Mouse (Mus musculus) C2C12 (cell line): ENCODE data around the gene Ipo4. TPM values are rescaled to one million over a fixed set of nuclear protein-coding genes. Genes with fewer than 3 reads are reported as not detected.

ENCODE experiments used
- H3K27me3 ChIP-seq: one replicate; pipeline ENCODE4 v1.6.1; 2011; ENCODE audit not compliant: control insufficient read depth, insufficient read depth, insufficient read length
- H3K36me3 ChIP-seq: one replicate; pipeline ENCODE4 v1.6.1; 2011; ENCODE audit not compliant: control insufficient read depth, insufficient read depth
- H3K4me3 ChIP-seq: one replicate; pipeline ENCODE4 v1.5.1; 2011; ENCODE audit warnings: mild to moderate bottlenecking, control low read depth; ENCODE audit not compliant: poor library complexity, insufficient read depth, severe bottlenecking
- H3K79me2 ChIP-seq: one replicate; pipeline ENCODE4 v1.6.1; 2011; ENCODE audit not compliant: control insufficient read depth, insufficient read depth
- H3K79me3 ChIP-seq: one replicate; pipeline ENCODE4 v1.6.1; 2011; ENCODE audit warnings: low read depth, control low read depth
- H3ac ChIP-seq: one replicate; pipeline ENCODE3; 2011; ENCODE audit warnings: low read depth; ENCODE audit not compliant: control insufficient read depth, insufficient read length
- CEBPB ChIP-seq: IDR thresholded peaks from one replicate; pipeline ENCODE4 v1.6.1; 2011; ENCODE audit warnings: low read depth, mild to moderate bottlenecking, control low read depth, moderate library complexity
- CTCF ChIP-seq: IDR thresholded peaks from one replicate; pipeline ENCODE4 v1.5.1; 2011; ENCODE audit not compliant: control insufficient read depth, insufficient read depth, insufficient read length
- FOSL1 ChIP-seq: IDR thresholded peaks from one replicate; pipeline ENCODE4 v1.8.0; 2011; ENCODE audit warnings: mild to moderate bottlenecking, low read length; ENCODE audit not compliant: poor library complexity, insufficient read depth, severe bottlenecking
- MAX ChIP-seq: IDR thresholded peaks from one replicate; pipeline ENCODE4 v1.6.1; 2011; ENCODE audit warnings: mild to moderate bottlenecking, control low read depth
- MYOD1 ChIP-seq: IDR thresholded peaks from one replicate; pipeline ENCODE4 v1.6.1; 2011; ENCODE audit warnings: low read depth; ENCODE audit not compliant: control insufficient read depth, insufficient read length
- MYOG ChIP-seq: IDR thresholded peaks from one replicate; pipeline ENCODE4 v1.6.1; 2011; ENCODE audit not compliant: control insufficient read depth, insufficient read length; ENCODE audit errors: extremely low read depth
- USF1 ChIP-seq: IDR thresholded peaks from one replicate; pipeline ENCODE4 v1.6.1; 2011; ENCODE audit warnings: low read depth, mild to moderate bottlenecking, control low read depth, moderate library complexity
- polyA plus RNA-seq: library from polyadenylated mRNA; unstranded; fragments of >200 nt; fragmentation: generic; extraction: Trizol; gene quantifications from one replicate; pipeline ENCODE4 v1.2.1, GENCODE M21; 2012; ENCODE audit warnings: missing spikeins

Gene Ipo4
- polyA plus RNA-seq, 1 experiment: 113 TPM

- Histone ChIP-seq H3K36me3 (peaks cover 60% of the 10 kb centered on the region), H3K4me3 (no peak overlapping the region), H3K79me2 (no peaks in the 10 kb centered on the region), H3ac (no peak overlapping the region), H3K27me3 (no peaks in the 10 kb centered on the region), H3K79me3 (no peaks in the 10 kb centered on the region)
- TF ChIP-seq CEBPB (no peak), FOSL1 (no peak), MAX (no peak), CTCF (no peak), MYOG (no peak), MYOD1 (no peak), USF1 (no peak)
Measured at GRCm38 (mm10) chr14:55605743-55606459, 29.9 kb downstream of the Ipo4 start.

- Histone ChIP-seq H3K79me2 (no peaks in the 10 kb centered on the region), H3K79me3 (no peaks in the 10 kb centered on the region), H3ac (no peak overlapping the region), H3K4me3 (no peak overlapping the region), H3K27me3 (no peaks in the 10 kb centered on the region), H3K36me3 (peaks cover 70% of the 10 kb centered on the region)
- TF ChIP-seq MYOG: no peak
- TF ChIP-seq MAX: no peak
- TF ChIP-seq MYOD1: no peak
- TF ChIP-seq CEBPB: no peak
- TF ChIP-seq USF1: no peak
- TF ChIP-seq CTCF: no peak
- no peak for TF ChIP-seq FOSL1
Measured at GRCm38 (mm10) chr14:55604823-55605222, 30.9 kb downstream of the Ipo4 start.

GRCm38 (mm10) chr14:55603633-55604576 lies 31.9 kb downstream of the Ipo4 start:
- TF ChIP-seq USF1 (peak; percentile 89), FOSL1 (no peak), MAX (peak; percentile 75), CTCF (peak; percentile 61), CEBPB (no peak)
- peaks cover 70% of the 10 kb centered on the region for H3K36me3 ChIP-seq
- no peaks in the 10 kb centered on the region for H3K79me3 ChIP-seq
- no peak overlapping the region for H3ac ChIP-seq
- H3K79me2 ChIP-seq: no peaks in the 10 kb centered on the region
- no peaks in the 10 kb centered on the region for H3K27me3 ChIP-seq
- H3K4me3 ChIP-seq: no peak overlapping the region

GRCm38 (mm10) chr14:55603271-55603632 lies 32.5 kb downstream of the Ipo4 start, which contains the start of gene Irf9:
Gene Irf9, plus strand, starts transcription at chr14:55603571.
- H3ac ChIP-seq: no peak within 1 kb of the TSS
- TF ChIP-seq MAX: no peak
- no peak for TF ChIP-seq FOSL1
- no peak for TF ChIP-seq CEBPB
- TF ChIP-seq MYOD1: no peak
- no peak for TF ChIP-seq USF1
- TF ChIP-seq CTCF: no peak
- no peak for TF ChIP-seq MYOG
- no peak within 1 kb of the TSS for H3K4me3 ChIP-seq

GRCm38 (mm10) chr14:55598521-55599390 lies 37.0 kb downstream of the Ipo4 start:
- no peak overlapping the region for H3ac ChIP-seq
- no peak overlapping the region for H3K4me3 ChIP-seq
- H3K36me3 ChIP-seq: peaks cover 85% of the 10 kb centered on the region
- H3K27me3 ChIP-seq: no peaks in the 10 kb centered on the region
- TF ChIP-seq CEBPB (no peak), USF1 (no peak), MAX (no peak), MYOD1 (no peak), MYOG (no peak), FOSL1 (no peak), CTCF (no peak)
- H3K79me2 ChIP-seq: peaks cover 6% of the 10 kb centered on the region
- H3K79me3 ChIP-seq: no peaks in the 10 kb centered on the region

More at GRCm38 (mm10) chr14:55603271-55603632, 32.5 kb downstream of the Ipo4 start, which contains the start of gene Irf9:
- H3K79me3 ChIP-seq: no peaks in the 10 kb centered on the region
- H3K27me3 ChIP-seq: no peaks in the 10 kb centered on the region
- peaks cover 70% of the 10 kb centered on the region for H3K36me3 ChIP-seq
- no peaks in the 10 kb centered on the region for H3K79me2 ChIP-seq
